Mouse (Mus musculus): ENCODE results near the gene Abca7. TPM values are rescaled to one million over a fixed set of nuclear protein-coding genes. Genes with fewer than 3 reads are reported as not detected.

Abca7 gene
- polyA plus RNA-seq, 1 experiment from 2014 or later, result 1.3 TPM

GRCm38 (mm10) chr10:80004233-80004705 lies 8.0 kb downstream of the Abca7 start:
- 87% methylated on average over 8 of the region's 8 CpGs for WGBS
- DNase-seq (ENCODE audit: low spot score) (no peak), ATAC-seq (ENCODE audit: insufficient number of reproducible peaks, low FRiP score, low TSS enrichment, low read depth) (no peak)
- H3K4me2 ChIP-seq (ENCODE audit: low read depth, severe bottlenecking), result no peak overlapping the region
- no peak overlapping the region for H3K4me3 ChIP-seq (ENCODE audit: low read depth, low read length)
- peaks cover 17% of the 10 kb centered on the region for H3K27me3 ChIP-seq (ENCODE audit: control insufficient read depth, insufficient read depth, low read length)
- no peaks in the 10 kb centered on the region for H3K36me3 ChIP-seq (ENCODE audit: control insufficient read depth, insufficient read depth, low read length)
- H3K27ac ChIP-seq (replicated peaks; ENCODE audit: low read depth, low read length), result no peak overlapping the region
- H3K9me3 ChIP-seq (ENCODE audit: control insufficient read depth, low read length), result no peaks in the 10 kb centered on the region
- no peak overlapping the region for H3K9ac ChIP-seq (ENCODE audit: low read length)
- peaks cover 8% of the 10 kb centered on the region for H3K4me1 ChIP-seq (ENCODE audit: control insufficient read depth, insufficient read depth, low read length)

GRCm38 (mm10) chr10:80011740-80012139 lies 15.4 kb downstream of the Abca7 start:
- H3K27ac ChIP-seq (replicated peaks; ENCODE audit: low read depth, low read length), result no peak overlapping the region
- no peak overlapping the region for H3K4me2 ChIP-seq (ENCODE audit: low read depth, severe bottlenecking)
- H3K4me1 ChIP-seq (ENCODE audit: control insufficient read depth, insufficient read depth, low read length), result no peaks in the 10 kb centered on the region; the same call in 1 of the 2 replicates
- 78% methylated on average over 6 of the region's 6 CpGs for WGBS
- no peak overlapping the region for H3K9ac ChIP-seq (ENCODE audit: low read length)
- H3K27me3 ChIP-seq (ENCODE audit: control insufficient read depth, insufficient read depth, low read length), result peaks cover 45% of the 10 kb centered on the region
- H3K4me3 ChIP-seq (ENCODE audit: low read depth, low read length), result no peak overlapping the region
- ATAC-seq (ENCODE audit: insufficient number of reproducible peaks, low FRiP score, low TSS enrichment, low read depth) (no peak), DNase-seq (ENCODE audit: low spot score) (no peak)
- H3K9me3 ChIP-seq (ENCODE audit: control insufficient read depth, low read length), result peaks cover 6% of the 10 kb centered on the region; the same call in 1 of the 2 replicates
- H3K36me3 ChIP-seq (ENCODE audit: control insufficient read depth, insufficient read depth, low read length), result no peaks in the 10 kb centered on the region

GRCm38 (mm10) chr10:80013609-80014008 lies 17.3 kb downstream of the Abca7 start:
- H3K27me3 ChIP-seq (ENCODE audit: control insufficient read depth, insufficient read depth, low read length), result peaks cover 45% of the 10 kb centered on the region
- ATAC-seq (ENCODE audit: insufficient number of reproducible peaks, low FRiP score, low TSS enrichment, low read depth) (peak; percentile 23; the same call in 1 of the 2 replicates), DNase-seq (ENCODE audit: low spot score) (no peak)
- H3K27ac ChIP-seq (replicated peaks; ENCODE audit: low read depth, low read length), result no peak overlapping the region
- 27% methylated on average over 25 of the region's 25 CpGs for WGBS
- H3K9me3 ChIP-seq (ENCODE audit: control insufficient read depth, low read length), result peaks cover 6% of the 10 kb centered on the region; the same call in 1 of the 2 replicates
- no peak overlapping the region for H3K4me3 ChIP-seq (ENCODE audit: low read depth, low read length)
- no peaks in the 10 kb centered on the region; the same call in 1 of the 2 replicates for H3K4me1 ChIP-seq (ENCODE audit: control insufficient read depth, insufficient read depth, low read length)
- H3K36me3 ChIP-seq (ENCODE audit: control insufficient read depth, insufficient read depth, low read length), result no peaks in the 10 kb centered on the region
- no peak overlapping the region for H3K4me2 ChIP-seq (ENCODE audit: low read depth, severe bottlenecking)
- H3K9ac ChIP-seq (ENCODE audit: low read length), result 0 out of 2 replicates have a peak overlapping the region, but pooled peaks have one; percentile 18

GRCm38 (mm10) chr10:80014484-80015290 lies 18.4 kb downstream of the Abca7 start:
- Histone ChIP-seq H3K4me2 (ENCODE audit: low read depth, severe bottlenecking) (no peak overlapping the region), H3K4me3 (ENCODE audit: low read depth, low read length) (0 out of 2 replicates have a peak overlapping the region, but pooled peaks have one; percentile 5), H3K27me3 (ENCODE audit: control insufficient read depth, insufficient read depth, low read length) (peaks cover 45% of the 10 kb centered on the region), H3K4me1 (ENCODE audit: control insufficient read depth, insufficient read depth, low read length) (peaks cover 8% of the 10 kb centered on the region), H3K36me3 (ENCODE audit: control insufficient read depth, insufficient read depth, low read length) (no peaks in the 10 kb centered on the region), H3K27ac (replicated peaks; ENCODE audit: low read depth, low read length) (no peak overlapping the region), H3K9me3 (ENCODE audit: control insufficient read depth, low read length) (peaks cover 6% of the 10 kb centered on the region; the same call in 1 of the 2 replicates), H3K9ac (ENCODE audit: low read length) (no peak overlapping the region)
- ATAC-seq (ENCODE audit: insufficient number of reproducible peaks, low FRiP score, low TSS enrichment, low read depth), result no peak
- 18% methylated on average over 28 of the region's 28 CpGs for WGBS
- no peak for DNase-seq (ENCODE audit: low spot score)

- H3K4me1 ChIP-seq (ENCODE audit: control insufficient read depth, insufficient read depth, low read length), result peaks cover 10% of the 10 kb centered on the region
- no peaks in the 10 kb centered on the region for H3K36me3 ChIP-seq (ENCODE audit: control insufficient read depth, insufficient read depth, low read length)
- H3K27me3 ChIP-seq (ENCODE audit: control insufficient read depth, insufficient read depth, low read length), result peaks cover 45% of the 10 kb centered on the region
- H3K27ac ChIP-seq (replicated peaks; ENCODE audit: low read depth, low read length), result no peak overlapping the region
- H3K4me2 ChIP-seq (ENCODE audit: low read depth, severe bottlenecking), result no peak overlapping the region
- H3K4me3 ChIP-seq (ENCODE audit: low read depth, low read length), result no peak overlapping the region
- DNase-seq (ENCODE audit: low spot score) (no peak), ATAC-seq (ENCODE audit: insufficient number of reproducible peaks, low FRiP score, low TSS enrichment, low read depth) (no peak)
- H3K9ac ChIP-seq (ENCODE audit: low read length), result no peak overlapping the region
- 81% methylated on average over 10 of the region's 10 CpGs for whole genome bisulfite sequencing
- H3K9me3 ChIP-seq (ENCODE audit: control insufficient read depth, low read length), result peaks cover 5% of the 10 kb centered on the region; the same call in 1 of the 2 replicates
Measured at GRCm38 (mm10) chr10:80015583-80015982, 19.3 kb downstream of the Abca7 start.

- no peak within 1 kb of the TSS for H3K27ac ChIP-seq (replicated peaks; ENCODE audit: low read depth, low read length)
Measured at GRCm38 (mm10) chr10:80016511-80016910, 20.2 kb downstream of the Abca7 start, which contains the start of gene Arhgap45. Gene Arhgap45, plus strand, starts transcription at chr10:80016653.

GRCm38 (mm10) chr10:80016931-80017330 lies 20.6 kb downstream of the Abca7 start:
- peaks cover 10% of the 10 kb centered on the region for H3K4me1 ChIP-seq (ENCODE audit: control insufficient read depth, insufficient read depth, low read length)
- no peaks in the 10 kb centered on the region; the same call in 1 of the 2 replicates for H3K36me3 ChIP-seq (ENCODE audit: control insufficient read depth, insufficient read depth, low read length)
- WGBS, result 89% methylated on average over 10 of the region's 10 CpGs
- H3K27ac ChIP-seq (replicated peaks; ENCODE audit: low read depth, low read length), result no peak overlapping the region
- no peak for ATAC-seq (ENCODE audit: insufficient number of reproducible peaks, low FRiP score, low TSS enrichment, low read depth)
- no peak overlapping the region; the same call in 1 of the 2 replicates for H3K9ac ChIP-seq (ENCODE audit: low read length)
- no peaks in the 10 kb centered on the region for H3K9me3 ChIP-seq (ENCODE audit: control insufficient read depth, low read length)
- H3K4me3 ChIP-seq (ENCODE audit: low read depth, low read length), result no peak overlapping the region
- DNase-seq (ENCODE audit: low spot score), result no peak
- H3K4me2 ChIP-seq (ENCODE audit: low read depth, severe bottlenecking), result no peak overlapping the region
- H3K27me3 ChIP-seq (ENCODE audit: control insufficient read depth, insufficient read depth, low read length), result peaks cover 43% of the 10 kb centered on the region

More at GRCm38 (mm10) chr10:80016511-80016910, 20.2 kb downstream of the Abca7 start, which contains the start of gene Arhgap45:
- H3K4me1 ChIP-seq (ENCODE audit: control insufficient read depth, insufficient read depth, low read length), result peaks cover 10% of the 10 kb centered on the region
- H3K9me3 ChIP-seq (ENCODE audit: control insufficient read depth, low read length), result no peaks in the 10 kb centered on the region
- no peak within 1 kb of the TSS; the same call in 1 of the 2 replicates for H3K9ac ChIP-seq (ENCODE audit: low read length)
- peaks cover 45% of the 10 kb centered on the region for H3K27me3 ChIP-seq (ENCODE audit: control insufficient read depth, insufficient read depth, low read length)
- H3K36me3 ChIP-seq (ENCODE audit: control insufficient read depth, insufficient read depth, low read length), result no peaks in the 10 kb centered on the region; the same call in 1 of the 2 replicates
- no peak within 1 kb of the TSS for H3K4me2 ChIP-seq (ENCODE audit: low read depth, severe bottlenecking)
- DNase-seq (ENCODE audit: low spot score), result no peak
- no peak within 1 kb of the TSS for H3K4me3 ChIP-seq (ENCODE audit: low read depth, low read length)
- no peak for ATAC-seq (ENCODE audit: insufficient number of reproducible peaks, low FRiP score, low TSS enrichment, low read depth)
- WGBS, result 61% methylated on average over 11 of the region's 11 CpGs

- Histone ChIP-seq H3K4me2 (ENCODE audit: low read depth, severe bottlenecking) (no peak overlapping the region), H3K4me3 (ENCODE audit: low read depth, low read length) (no peak overlapping the region), H3K27ac (replicated peaks; ENCODE audit: low read depth, low read length) (no peak overlapping the region), H3K27me3 (ENCODE audit: control insufficient read depth, insufficient read depth, low read length) (peaks cover 39% of the 10 kb centered on the region), H3K9ac (ENCODE audit: low read length) (no peak overlapping the region), H3K9me3 (ENCODE audit: control insufficient read depth, low read length) (no peaks in the 10 kb centered on the region), H3K36me3 (ENCODE audit: control insufficient read depth, insufficient read depth, low read length) (peaks cover 4% of the 10 kb centered on the region; the same call in 1 of the 2 replicates), H3K4me1 (ENCODE audit: control insufficient read depth, insufficient read depth, low read length) (peaks cover 10% of the 10 kb centered on the region)
- DNase-seq (ENCODE audit: low spot score), result no peak
- WGBS, result 75% methylated on average over 3 of the region's 3 CpGs
- no peak for ATAC-seq (ENCODE audit: insufficient number of reproducible peaks, low FRiP score, low TSS enrichment, low read depth)
Measured at GRCm38 (mm10) chr10:80017361-80017760, 21.1 kb downstream of the Abca7 start.
